Mouse (Mus musculus): ENCODE measurements around the gene Ms4a15.

- TF ChIP-seq CTCF (IDR thresholded peaks at IDR 0.05; ENCODE audit: low read depth, low read length): no peak
- TF ChIP-seq EP300 (IDR thresholded peaks at IDR 0.05; ENCODE audit: insufficient read depth, low read depth, low read length): no peak
- TF ChIP-seq POLR2A (IDR thresholded peaks at IDR 0.05; ENCODE audit: insufficient read depth, low read length): no peak
Measured at GRCm38 (mm10) chr19:10965721-10966120, 27.3 kb downstream of the Ms4a15 start.

Data from ES-Bruce4 (cell line).